Mouse (Mus musculus): ENCODE measurements around the gene Gm11492. TPM values are rescaled to one million over a fixed set of nuclear protein-coding genes. Genes with fewer than 3 reads are reported as not detected.

Gm11492 gene
- not detected for polyA plus RNA-seq (2014; fragmentation: Illumina TruSeq; extraction: RNeasy Lipid Tissue Mini Kit (QIAGEN cat#74804); ENCODE audit: insufficient read depth, low read depth, low replicate concordance)

DNA sequence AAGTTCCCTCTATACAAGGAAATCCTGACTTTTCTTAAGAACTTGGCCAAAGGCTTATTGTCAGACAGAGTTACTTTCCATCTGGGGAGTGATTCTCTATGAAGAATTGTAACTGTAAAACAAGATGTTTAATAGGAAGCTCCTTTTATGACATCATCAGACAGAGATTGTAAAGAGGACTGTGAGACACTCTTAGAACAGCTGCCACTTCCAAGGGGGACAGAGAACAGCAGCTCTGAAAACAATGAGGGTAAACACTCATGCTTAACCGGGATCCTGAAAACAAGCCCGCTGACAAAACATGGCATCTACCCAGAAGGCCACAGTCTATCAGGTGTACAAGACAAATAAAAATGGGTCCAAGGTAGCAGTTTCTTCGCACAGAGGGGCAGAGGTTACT is at the start of gene Gm11492:
Gene Gm11492, plus strand, starts transcription at position 153 of the 400 bp plus-strand sequence.

DNA sequence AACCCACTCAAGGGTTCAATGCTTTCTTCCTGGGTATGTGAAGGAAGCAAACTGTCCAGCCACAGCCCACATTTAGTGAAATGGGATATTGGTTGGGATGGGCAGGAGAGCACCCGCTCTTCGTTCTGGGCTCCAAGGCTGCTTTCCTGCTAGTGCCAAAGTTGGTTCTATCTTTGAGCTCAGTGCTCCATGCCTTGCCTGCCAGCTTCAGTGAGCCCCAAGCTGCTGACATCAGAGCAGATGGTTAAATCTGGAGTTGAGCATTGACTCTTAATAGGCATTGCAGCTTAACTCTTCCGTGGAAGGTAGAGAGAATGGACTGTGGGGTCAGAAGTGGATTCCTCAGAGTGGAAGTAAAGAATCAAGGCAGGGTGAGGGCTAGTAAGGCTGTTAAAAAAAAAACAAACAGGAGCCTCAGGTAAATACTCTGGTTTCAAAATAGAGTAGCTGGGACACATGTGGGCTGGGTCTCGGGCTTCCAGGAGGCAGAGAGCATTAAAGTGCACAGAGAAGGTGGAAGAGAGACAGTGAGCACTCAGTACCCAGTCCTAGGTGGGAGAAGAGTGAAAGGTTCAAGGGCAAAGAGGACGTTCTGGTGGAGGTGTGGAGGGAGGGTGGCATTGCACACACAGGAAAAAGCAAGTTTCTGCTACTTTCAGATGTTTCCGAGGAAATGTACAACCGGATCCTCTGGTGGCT is 2.0 kb downstream of the Gm11492 start, which contains the start of gene Sept4:
Gene Sept4, plus strand, starts transcription at position 649 of the 699 bp plus-strand sequence.

DNA sequence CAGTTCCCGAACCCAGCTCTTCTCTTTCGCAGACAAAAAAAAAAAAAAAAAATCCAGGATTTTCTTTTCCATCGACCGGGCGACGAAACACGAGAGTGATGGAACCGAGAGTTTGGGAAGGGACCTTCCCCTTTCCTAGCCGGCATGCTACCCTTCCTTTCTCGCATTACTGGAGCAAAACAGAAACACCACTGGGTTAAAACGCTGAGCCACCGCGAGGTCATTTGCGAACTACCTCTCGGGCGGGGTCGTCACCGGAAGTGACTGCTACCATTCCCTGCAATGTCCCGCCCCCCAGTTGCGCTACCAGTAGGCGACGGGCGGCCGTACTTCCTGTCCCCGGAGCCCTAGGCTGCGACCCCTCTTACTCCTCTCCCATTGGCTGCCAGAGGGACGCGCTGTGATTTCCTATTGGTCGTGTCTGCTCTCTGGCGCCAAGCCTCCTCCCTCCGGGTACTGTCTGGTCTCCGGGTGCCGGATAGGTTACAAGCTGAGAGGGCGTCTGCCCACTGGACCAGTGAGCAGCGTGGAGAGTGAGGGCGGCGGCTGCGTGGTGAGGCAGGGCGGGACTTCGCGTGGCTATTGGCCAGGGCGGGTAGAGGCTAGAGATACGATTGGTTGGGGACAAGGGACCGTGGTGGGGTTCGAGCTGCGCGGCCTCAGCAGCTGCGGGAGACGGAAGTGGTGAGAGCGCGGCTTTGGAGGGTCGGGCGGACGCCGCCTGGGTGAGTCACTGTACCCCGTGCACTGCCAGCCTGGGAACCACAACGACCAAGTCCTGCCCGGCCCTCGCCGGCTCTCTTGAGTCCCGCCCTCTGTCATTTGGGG is 25.3 kb downstream of the Gm11492 start, which contains the start of gene Mtmr4:
Gene Mtmr4, plus strand, starts transcription at position 637 of the 828 bp plus-strand sequence.

DNA sequence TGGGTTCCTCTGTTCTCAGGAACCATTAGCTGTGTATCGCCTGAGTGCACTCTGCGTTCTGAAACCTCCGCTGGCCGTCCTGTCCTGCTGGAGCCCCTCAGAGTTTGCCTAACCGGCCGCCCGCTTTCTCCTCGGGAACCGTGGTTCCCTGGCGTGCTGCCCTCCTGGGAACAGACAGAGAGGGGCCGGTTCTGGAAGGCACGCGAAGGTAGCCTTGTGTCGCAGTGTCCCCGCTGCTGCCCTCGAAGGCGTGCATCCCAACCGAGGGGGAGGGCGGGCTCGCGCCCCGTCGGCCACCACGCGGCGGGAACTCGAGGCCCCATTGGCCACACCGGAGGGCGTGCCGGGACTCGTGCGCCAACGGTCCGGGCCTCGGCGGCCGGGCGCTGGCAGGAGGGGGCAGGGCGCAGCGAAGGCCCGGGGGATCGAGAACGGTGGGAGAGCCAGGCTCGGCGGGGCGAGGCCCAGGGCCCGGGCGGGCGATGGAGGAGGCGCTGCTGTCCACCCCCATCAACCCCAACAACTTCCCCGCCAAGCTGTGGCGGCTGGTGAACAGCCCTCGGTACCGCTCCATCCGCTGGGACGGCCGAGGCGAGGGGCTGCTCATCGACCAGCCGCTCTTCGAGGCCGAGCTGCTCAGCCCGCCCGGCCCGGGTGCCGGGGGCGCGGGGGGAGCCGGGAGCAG is 50.5 kb downstream of the Gm11492 start, which contains the start of gene Hsf5:
Gene Hsf5, plus strand, starts transcription at position 375 of the 685 bp plus-strand sequence.

Other genes starting within 250 kb of the Gm11492 start
- 0.33 TPM for gene Ppm1e, start 207.6 kb upstream of the Gm11492 start, polyA plus RNA-seq (2014; fragmentation: Illumina TruSeq; extraction: RNeasy Lipid Tissue Mini Kit (QIAGEN cat#74804); ENCODE audit: insufficient read depth, low read depth, low replicate concordance)
- gene Rad51c, start 161.7 kb upstream of the Gm11492 start, polyA plus RNA-seq (2014; fragmentation: Illumina TruSeq; extraction: RNeasy Lipid Tissue Mini Kit (QIAGEN cat#74804); ENCODE audit: insufficient read depth, low read depth, low replicate concordance) = 0.91 TPM
- gene Tex14, start 161.6 kb upstream of the Gm11492 start, polyA plus RNA-seq (2014; fragmentation: Illumina TruSeq; extraction: RNeasy Lipid Tissue Mini Kit (QIAGEN cat#74804); ENCODE audit: insufficient read depth, low read depth, low replicate concordance) = 0.84 TPM
- gene Sept4, start 2.2 kb downstream of the Gm11492 start, polyA plus RNA-seq (2014; fragmentation: Illumina TruSeq; extraction: RNeasy Lipid Tissue Mini Kit (QIAGEN cat#74804); ENCODE audit: insufficient read depth, low read depth, low replicate concordance) = 245 TPM
- 9.9 TPM for gene Mtmr4, start 25.5 kb downstream of the Gm11492 start, polyA plus RNA-seq (2014; fragmentation: Illumina TruSeq; extraction: RNeasy Lipid Tissue Mini Kit (QIAGEN cat#74804); ENCODE audit: insufficient read depth, low read depth, low replicate concordance)
- not detected for gene Hsf5, start 50.5 kb downstream of the Gm11492 start, polyA plus RNA-seq (2014; fragmentation: Illumina TruSeq; extraction: RNeasy Lipid Tissue Mini Kit (QIAGEN cat#74804); ENCODE audit: insufficient read depth, low read depth, low replicate concordance)
- 4.6 TPM for gene Rnf43, start 96.1 kb downstream of the Gm11492 start, polyA plus RNA-seq (2014; fragmentation: Illumina TruSeq; extraction: RNeasy Lipid Tissue Mini Kit (QIAGEN cat#74804); ENCODE audit: insufficient read depth, low read depth, low replicate concordance)
- gene Supt4a, start 170.9 kb downstream of the Gm11492 start, polyA plus RNA-seq (2014; fragmentation: Illumina TruSeq; extraction: RNeasy Lipid Tissue Mini Kit (QIAGEN cat#74804); ENCODE audit: insufficient read depth, low read depth, low replicate concordance) = 132 TPM
- 1.9 TPM for gene Tspoap1, start 193.9 kb downstream of the Gm11492 start, polyA plus RNA-seq (2014; fragmentation: Illumina TruSeq; extraction: RNeasy Lipid Tissue Mini Kit (QIAGEN cat#74804); ENCODE audit: insufficient read depth, low read depth, low replicate concordance)
- not detected for gene Mpo, start 226.9 kb downstream of the Gm11492 start, polyA plus RNA-seq (2014; fragmentation: Illumina TruSeq; extraction: RNeasy Lipid Tissue Mini Kit (QIAGEN cat#74804); ENCODE audit: insufficient read depth, low read depth, low replicate concordance)

Measured in lung, adult 10 weeks (tissue).